Mouse (Mus musculus) CH12.LX (cell line): ENCODE data around the gene B9d1. TPM values are rescaled to one million over a fixed set of nuclear protein-coding genes. Genes with fewer than 3 reads are reported as not detected.

Experiments used
- DNase-seq: peaks from one replicate; pipeline ENCODE4 v3.0.0-alpha.2; 2013; ENCODE audit errors: extremely low read depth
- H3K27ac ChIP-seq: 2 replicates; pipeline ENCODE4 v1.5.1; 2012; ENCODE audit warnings: low read depth, mild to moderate bottlenecking, control low read depth, moderate library complexity; ENCODE audit not compliant: insufficient read depth
- H3K27me3 ChIP-seq: replicated peaks from 2 replicates; pipeline ENCODE3; 2012; ENCODE audit warnings: inconsistent platforms
- H3K36me3 ChIP-seq, 2 experiments: replicated peaks in 1 of 2; 2 replicates each; pipeline versions ENCODE3 to v1.6.1; 2012; ENCODE audit warnings: inconsistent platforms in 1 of 2, low read length in 1 of 2, mild to moderate bottlenecking in 1 of 2, mixed read lengths in 1 of 2, moderate library complexity in 1 of 2; ENCODE audit not compliant: control insufficient read depth in 1 of 2, insufficient read depth in 1 of 2
- H3K4me1 ChIP-seq, 2 experiments: 2 replicates each; pipeline ENCODE4 v1.6.1; 2012; ENCODE audit warnings: inconsistent platforms in 1 of 2, moderate library complexity in 1 of 2; ENCODE audit not compliant: insufficient read depth in 2 of 2, control insufficient read depth in 1 of 2
- H3K4me2 ChIP-seq: 2 replicates; pipeline ENCODE4 v1.6.1; 2012; ENCODE audit warnings: low read depth, mild to moderate bottlenecking, control low read depth; ENCODE audit not compliant: poor library complexity, insufficient read depth, severe bottlenecking
- H3K4me3 ChIP-seq, 3 experiments: fragments of 150-350 bp in 1 of 3; sonication (generic) in 1 of 3; replicated peaks in 1 of 3; 2 replicates each; pipeline versions ENCODE3 to v1.5.1; 2011 to 2012; ENCODE audit warnings: low read depth in 2 of 3, low read length in 2 of 3, mild to moderate bottlenecking in 2 of 3, moderate library complexity in 2 of 3, control low read depth in 1 of 3, improper control_type of control experiment in 1 of 3, inconsistent platforms in 1 of 3, mixed read lengths in 1 of 3; ENCODE audit not compliant: poor library complexity in 1 of 3
- H3K79me2 ChIP-seq: replicated peaks from 2 replicates; pipeline ENCODE4 v1.6.1; 2012; ENCODE audit warnings: mild to moderate bottlenecking, moderate library complexity; ENCODE audit not compliant: control insufficient read depth, poor library complexity, insufficient read depth, severe bottlenecking; ENCODE audit errors: extremely low read depth
- H3K9ac ChIP-seq: 2 replicates; pipeline ENCODE4 v1.6.1; 2012; ENCODE audit warnings: low read depth, mild to moderate bottlenecking, control low read depth, moderate library complexity; ENCODE audit not compliant: insufficient read depth
- H3K9me3 ChIP-seq: replicated peaks from 2 replicates; pipeline ENCODE3; 2012; ENCODE audit warnings: low read length, inconsistent platforms, mixed read lengths
- CHD1 ChIP-seq: IDR thresholded peaks from 2 replicates; pipeline ENCODE4 v1.6.1; 2012; ENCODE audit warnings: low read depth, low read length, improper control_type of control experiment, inconsistent platforms
- CTCF ChIP-seq, 2 experiments: IDR thresholded peaks in 1 of 2; conservative IDR thresholded peaks in 1 of 2; 2 replicates each; pipeline ENCODE4 v1.5.1; 2011 to 2012; ENCODE audit warnings: low read depth in 2 of 2, low read length in 2 of 2, improper control_type of control experiment in 1 of 2, inconsistent platforms in 1 of 2, mild to moderate bottlenecking in 1 of 2, moderate library complexity in 1 of 2
- E2F4 ChIP-seq: IDR thresholded peaks from 2 replicates; pipeline ENCODE4 v1.6.1; 2011; ENCODE audit warnings: low read depth, low read length, improper control_type of control experiment; ENCODE audit not compliant: insufficient replicate concordance
- ETS1 ChIP-seq: conservative IDR thresholded peaks from 2 replicates; pipeline ENCODE4 v1.6.1; 2012; ENCODE audit warnings: low read depth, mild to moderate bottlenecking, inconsistent platforms, low read length, improper control_type of control experiment, moderate library complexity
- GABPA ChIP-seq: IDR thresholded peaks from 2 replicates; pipeline ENCODE4 v1.6.1; 2012; ENCODE audit warnings: low read depth, low read length, improper control_type of control experiment, inconsistent platforms; ENCODE audit not compliant: insufficient replicate concordance
- MAX ChIP-seq: IDR thresholded peaks from 2 replicates; pipeline ENCODE4 v1.6.1; 2011; ENCODE audit warnings: low read length, improper control_type of control experiment
- MXI1 ChIP-seq: IDR thresholded peaks from 2 replicates; pipeline ENCODE4 v1.6.1; 2011; ENCODE audit warnings: mild to moderate bottlenecking, low read depth, low read length, improper control_type of control experiment
- MYC ChIP-seq: IDR thresholded peaks from 2 replicates; pipeline ENCODE4 v1.6.1; 2011; ENCODE audit warnings: low read depth, mild to moderate bottlenecking, improper control_type of control experiment, low read length
- NELFE ChIP-seq: IDR thresholded peaks from 2 replicates; pipeline ENCODE4 v1.6.1; 2011; ENCODE audit warnings: low read depth, low read length, improper control_type of control experiment
- NRF1 ChIP-seq: IDR thresholded peaks from 2 replicates; pipeline ENCODE4 v1.6.1; 2014; ENCODE audit warnings: low read depth, mild to moderate bottlenecking, inconsistent platforms, low read length, improper control_type of control experiment, moderate library complexity
- RAD21 ChIP-seq: IDR thresholded peaks from 2 replicates; pipeline ENCODE4 v1.6.1; 2011; ENCODE audit warnings: low read depth, mild to moderate bottlenecking, low read length, improper control_type of control experiment, moderate library complexity
- RCOR1 ChIP-seq: conservative IDR thresholded peaks from 2 replicates; pipeline ENCODE4 v1.6.1; 2012; ENCODE audit warnings: low read depth, mild to moderate bottlenecking, inconsistent platforms, low read length, improper control_type of control experiment
- UBTF ChIP-seq: IDR thresholded peaks from 2 replicates; pipeline ENCODE4 v1.6.1; 2012; ENCODE audit warnings: low read depth, mild to moderate bottlenecking, inconsistent platforms, low read length, improper control_type of control experiment, moderate library complexity
- USF1 ChIP-seq: IDR thresholded peaks from 2 replicates; pipeline ENCODE4 v1.6.1; 2014; ENCODE audit warnings: low read depth, mild to moderate bottlenecking, inconsistent platforms, low read length, improper control_type of control experiment
- USF2 ChIP-seq: conservative IDR thresholded peaks from 2 replicates; pipeline ENCODE4 v1.6.1; 2011; ENCODE audit warnings: low read depth, low read length, improper control_type of control experiment
- ZKSCAN1 ChIP-seq: IDR thresholded peaks from 2 replicates; pipeline ENCODE4 v1.6.1; 2012; ENCODE audit warnings: low read depth, inconsistent platforms, low read length, improper control_type of control experiment, borderline replicate concordance
- ZMIZ1 ChIP-seq: IDR thresholded peaks from 2 replicates; pipeline ENCODE4 v1.6.1; 2012; ENCODE audit warnings: low read depth, mild to moderate bottlenecking, inconsistent platforms, low read length, improper control_type of control experiment
- dilution Hi-C: fragments of 300-500 bp; cut with MboI; formaldehyde crosslinking; loops from 2 replicates; pipeline ENCODE4 v1.14.3; 2020; ENCODE audit warnings: low sequenced_read_pairs; ENCODE audit not compliant: extremely low pct_unique_long_range_greater_than_20kb, extremely low pct_ligation_motif_present
- in situ Hi-C: fragments of 300-500 bp; cut with MboI; formaldehyde crosslinking; loops from 3 replicates; pipeline ENCODE4 v1.14.3; 2019; ENCODE audit warnings: low sequenced_read_pairs, low pct_ligation_motif_present, low pct_unique_long_range_greater_than_20kb, mixed read lengths
- polyA plus RNA-seq: library from polyadenylated mRNA; unstranded; fragments of >175 nt; gene quantifications from 2 replicates; pipeline ENCODE4 v1.2.1, GENCODE M21; 2012; ENCODE audit warnings: low read depth; ENCODE audit not compliant: insufficient read length
- total RNA-seq, 2 experiments: library from RNA; depleted of rRNA; stranded (reverse); fragments of 300-350 nt in 1 of 2; fragments of >200 nt in 1 of 2; gene quantifications; 2 replicates each; pipeline ENCODE4 v1.2.3; 2012 to 2014

Gene B9d1
- total and polyA plus RNA-seq, 3 experiments = 19.2 to 62.9 (median 26.2) TPM

DNA sequence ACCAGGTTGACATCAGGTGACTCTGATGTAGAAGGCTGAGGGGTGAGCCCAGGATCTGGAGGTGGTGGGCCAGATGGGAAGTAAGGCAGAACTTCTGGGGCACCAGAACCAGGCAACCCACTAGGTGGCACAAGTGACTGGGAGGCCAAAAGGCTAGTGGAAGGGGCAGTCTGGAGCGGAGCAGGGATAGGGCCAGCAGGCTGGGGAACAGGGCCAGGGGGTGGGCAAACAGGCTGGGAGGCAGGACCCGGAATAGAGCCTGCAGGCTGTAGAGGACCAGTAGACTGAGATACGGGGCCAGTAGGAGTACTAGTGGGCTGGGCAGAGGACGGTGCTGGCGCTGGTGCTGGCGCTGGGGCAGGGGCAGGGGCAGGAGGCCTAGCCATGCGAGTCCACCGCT is 15.1 kb upstream of the B9d1 start:
- Histone ChIP-seq H3K36me3 (peaks cover 43 to 58% of the 10 kb centered on the region in 2 experiments), H3K79me2 (0 out of 2 replicates have a peak, but pooled peaks cover 2% of the 10 kb centered on the region), H3K4me3 (no peak overlapping the region), H3K9ac (no peak overlapping the region), H3K4me1 (peaks cover 11 to 25% of the 10 kb centered on the region in 2 experiments), H3K9me3 (no peaks in the 10 kb centered on the region), H3K27me3 (no peaks in the 10 kb centered on the region), H3K27ac (no peak overlapping the region), H3K4me2 (no peak overlapping the region)
- no peak for DNase-seq
- TF ChIP-seq MAX (no peak), MYC (no peak), RCOR1 (no peak), USF1 (no peak)
- dilution Hi-C loops = no loop called here
- in situ Hi-C loops = loop anchor here (5.0 kb wide), 1 partner anchor 43 kb away; no protein-coding TSS in a partner anchor

DNA sequence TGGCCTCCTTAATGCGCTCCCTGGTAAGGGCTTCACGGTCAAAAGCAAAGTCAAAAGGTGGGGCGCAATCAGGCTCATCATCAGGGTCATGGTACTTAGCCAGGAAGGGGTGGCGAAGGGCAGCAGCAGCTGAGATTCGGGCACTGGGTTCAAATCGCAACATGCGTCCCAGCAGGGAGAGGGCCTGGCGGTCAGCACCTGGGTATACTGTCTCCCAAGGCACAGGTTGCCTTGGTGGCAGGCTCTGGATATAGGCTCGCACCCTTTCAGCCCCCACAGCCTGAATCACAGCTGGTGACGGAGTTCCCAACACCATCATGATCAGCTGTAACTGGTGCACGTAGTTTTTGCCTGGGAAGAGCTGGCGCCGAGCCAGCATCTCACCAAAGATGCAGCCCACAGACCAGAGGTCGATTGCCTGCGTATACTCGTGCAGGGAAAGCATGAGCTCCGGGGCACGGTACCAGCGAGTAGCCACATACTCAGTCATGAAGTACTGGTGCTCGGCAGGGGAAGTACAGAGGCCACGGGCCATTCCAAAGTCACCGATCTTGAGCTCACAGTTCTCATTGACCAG is 13.9 kb upstream of the B9d1 start:
- no peak for DNase-seq
- H3K27me3 ChIP-seq = no peaks in the 10 kb centered on the region
- peaks cover 11 to 31% of the 10 kb centered on the region in 2 experiments for H3K4me1 ChIP-seq
- no peak overlapping the region for H3K4me3 ChIP-seq
- H3K27ac ChIP-seq = no peak overlapping the region
- no peak for TF ChIP-seq E2F4
- no peak for TF ChIP-seq NELFE
- TF ChIP-seq UBTF = no peak
- no peak for TF ChIP-seq RCOR1
- no peak for TF ChIP-seq NRF1
- TF ChIP-seq GABPA = no peak
- TF ChIP-seq ZMIZ1 = no peak
- TF ChIP-seq CTCF (conservative IDR thresholded peaks at IDR 0.05 in 1 of 2, IDR thresholded peaks at IDR 0.05 in 1 of 2; ENCODE audit: low read depth in 2 of 2, low read length in 2 of 2) = no peak
- no peak for TF ChIP-seq RAD21
- no peak for TF ChIP-seq ZKSCAN1
- TF ChIP-seq MXI1 = no peak
- no peak for TF ChIP-seq USF2
- TF ChIP-seq ETS1 = no peak
- TF ChIP-seq CHD1 = no peak
- no peak overlapping the region for H3K9ac ChIP-seq
- peaks cover 43 to 58% of the 10 kb centered on the region in 2 experiments for H3K36me3 ChIP-seq
- H3K9me3 ChIP-seq = no peaks in the 10 kb centered on the region
- H3K79me2 ChIP-seq = 0 out of 2 replicates have a peak, but pooled peaks cover 2% of the 10 kb centered on the region
- no peak overlapping the region for H3K4me2 ChIP-seq
- dilution Hi-C loops (no loop called here), in situ Hi-C loops (loop anchor here (5.0 kb wide), 1 partner anchor 44 kb away; no protein-coding TSS in a partner anchor)
